Mouse (Mus musculus) common myeloid progenitor, adult 5-6 weeks (primary cell): ENCODE measurements around the gene Klf4. TPM values are rescaled to one million over a fixed set of nuclear protein-coding genes. Genes with fewer than 3 reads are reported as not detected.

Experiments
- ATAC-seq: replicated peaks from 2 replicates; pipeline ENCODE4 v1.8.0; 2016; ENCODE audit warnings: low read depth, mild to moderate bottlenecking, moderate TSS enrichment, inconsistent platforms; ENCODE audit not compliant: poor library complexity, severe bottlenecking
- total RNA-seq: library from RNA; stranded (forward); fragments of 200-1000, 187-1606 nt; gene quantifications from 2 replicates; pipeline ENCODE4 v1.2.3, GENCODE M21; 2017

Gene Klf4
- total RNA-seq, 1 experiment from 2014 or later, result 5.5 TPM

GRCm38 (mm10) chr4:55526247-55527115, 5.8 kb downstream of the Klf4 start:
- ATAC-seq, result no peak

- ATAC-seq, result no peak
Measured at GRCm38 (mm10) chr4:55523921-55524320, 8.3 kb downstream of the Klf4 start.

- no peak for ATAC-seq
Measured at GRCm38 (mm10) chr4:55517438-55517837, 14.8 kb downstream of the Klf4 start.

- no peak for ATAC-seq
Measured at GRCm38 (mm10) chr4:55516048-55516447, 16.2 kb downstream of the Klf4 start.

- ATAC-seq, result peak; percentile 98
Measured at GRCm38 (mm10) chr4:55514733-55515176, 17.5 kb downstream of the Klf4 start.

- no peak for ATAC-seq
Measured at GRCm38 (mm10) chr4:55513615-55514279, 18.5 kb downstream of the Klf4 start.

GRCm38 (mm10) chr4:55511389-55511788, 20.9 kb downstream of the Klf4 start:
- no peak for ATAC-seq

- no peak for ATAC-seq
Measured at GRCm38 (mm10) chr4:55508712-55509111, 23.6 kb downstream of the Klf4 start.

GRCm38 (mm10) chr4:55498621-55499020, 33.6 kb downstream of the Klf4 start:
- no peak for ATAC-seq

GRCm38 (mm10) chr4:55496416-55496815, 35.9 kb downstream of the Klf4 start:
- ATAC-seq, result no peak

- no peak for ATAC-seq
Measured at GRCm38 (mm10) chr4:55493261-55493660, 39.0 kb downstream of the Klf4 start.

- peak; percentile 23; the same call in 1 of the 2 replicates for ATAC-seq
Measured at GRCm38 (mm10) chr4:55489328-55489727, 42.9 kb downstream of the Klf4 start.

GRCm38 (mm10) chr4:55488604-55489003, 43.7 kb downstream of the Klf4 start:
- peak; percentile 93 for ATAC-seq

GRCm38 (mm10) chr4:55480322-55480767, 51.9 kb downstream of the Klf4 start:
- ATAC-seq, result peak; percentile 89

- no peak for ATAC-seq
Measured at GRCm38 (mm10) chr4:55478333-55478732, 53.9 kb downstream of the Klf4 start.

GRCm38 (mm10) chr4:55477933-55478332, 54.3 kb downstream of the Klf4 start:
- peak; percentile 53; the same call in 1 of the 2 replicates for ATAC-seq

- no peak for ATAC-seq
Measured at GRCm38 (mm10) chr4:55477210-55477759, 55.0 kb downstream of the Klf4 start.
